Mouse (Mus musculus) cerebellum, adult 2 months (tissue): ENCODE results near the gene Gm28038. TPM values are rescaled to one million over a fixed set of nuclear protein-coding genes. Genes with fewer than 3 reads are reported as not detected.

ENCODE experiments used
- DNase-seq, 2 experiments: peaks; one replicate each; pipeline ENCODE4 v3.0.0; 2021
- H3K27ac ChIP-seq: fragments of 200-500 bp; 2 replicates; pipeline ENCODE4 v1.5.1; 2012; ENCODE audit warnings: low read length, control low read depth, inconsistent platforms; ENCODE audit not compliant: insufficient read depth
- H3K27me3 ChIP-seq: fragments of 200-500 bp; 2 replicates; pipeline ENCODE4 v1.6.1; 2012; ENCODE audit warnings: inconsistent platforms, mild to moderate bottlenecking, low read length, moderate library complexity; ENCODE audit not compliant: control insufficient read depth, insufficient read depth
- H3K4me1 ChIP-seq: fragments of 200-500 bp; 2 replicates; pipeline ENCODE4 v1.6.1; 2011; ENCODE audit warnings: low read length; ENCODE audit not compliant: control insufficient read depth, insufficient read depth
- H3K4me3 ChIP-seq: fragments of 200-500 bp; replicated peaks from 2 replicates; pipeline ENCODE3; 2011; ENCODE audit warnings: mild to moderate bottlenecking, low read depth, low read length, control low read depth; ENCODE audit not compliant: insufficient read depth
- CTCF ChIP-seq: fragments of 200-500 bp; IDR thresholded peaks from 2 replicates; pipeline ENCODE4 v1.5.1; 2011; ENCODE audit warnings: low read depth, mild to moderate bottlenecking, control low read depth, low read length, moderate library complexity, borderline replicate concordance; ENCODE audit not compliant: insufficient read depth
- POLR2A ChIP-seq: fragments of 200-500 bp; IDR thresholded peaks from 2 replicates; pipeline ENCODE4 v1.6.1; 2011; ENCODE audit warnings: low read length, control low read depth, borderline replicate concordance; ENCODE audit not compliant: insufficient read depth
- WGBS: fragments of 180-500 bp; shearing (Covaris S2); methylation state at CpG from one replicate; pipeline ENCODE4 v1.1.7; 2018; 5-methylcytosine and 5-hydroxymethylcytosine counted together
- polyA plus RNA-seq: library from polyadenylated mRNA; depleted of rRNA; stranded (reverse); fragments of >200 nt; gene quantifications from 2 replicates; pipeline ENCODE4 v1.2.3, GENCODE M21; 2012

Gene Gm28038
- polyA plus RNA-seq, 1 experiment = not detected

DNA sequence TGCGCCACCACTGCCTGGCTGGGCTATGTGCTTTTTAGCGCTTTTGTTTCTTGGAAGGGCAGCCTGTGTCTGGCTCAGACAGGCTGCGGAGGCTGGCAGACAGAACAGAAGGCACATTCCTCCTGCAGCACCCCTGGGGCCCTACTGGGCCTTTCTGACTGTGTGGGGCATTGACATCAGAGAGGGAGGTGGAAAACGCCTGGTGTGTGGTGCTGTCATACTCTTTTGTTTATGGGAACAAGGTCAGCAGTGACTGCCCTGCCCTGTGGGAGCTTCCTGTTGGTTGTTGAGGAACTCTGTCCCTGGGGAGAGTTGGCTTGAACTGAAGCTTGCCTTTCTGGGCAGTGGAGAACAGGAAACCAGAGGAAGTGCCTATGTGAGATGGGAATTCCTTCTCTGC, 38.3 kb upstream of the Gm28038 start:
- 1% methylated on average over 4 of the region's 4 CpGs for WGBS
- peak; percentile 78 to 90 for DNase-seq
- no peak overlapping the region for H3K4me3 ChIP-seq
- H3K27ac ChIP-seq = peak overlapping the region; percentile 60
- TF ChIP-seq CTCF (no peak), POLR2A (no peak)
- peaks cover 54% of the 10 kb centered on the region for H3K4me1 ChIP-seq
- no peaks in the 10 kb centered on the region for H3K27me3 ChIP-seq

- Histone ChIP-seq H3K4me3 (no peak overlapping the region), H3K27me3 (no peaks in the 10 kb centered on the region), H3K27ac (no peak overlapping the region), H3K4me1 (peaks cover 55% of the 10 kb centered on the region)
- DNase-seq = no peak
- 82% methylated on average over 4 of the region's 4 CpGs for WGBS
- TF ChIP-seq POLR2A (no peak), CTCF (no peak)
These were observed 37.5 kb upstream of the Gm28038 start for GRCm38 (mm10) chr2:30243391-30243790.

DNA sequence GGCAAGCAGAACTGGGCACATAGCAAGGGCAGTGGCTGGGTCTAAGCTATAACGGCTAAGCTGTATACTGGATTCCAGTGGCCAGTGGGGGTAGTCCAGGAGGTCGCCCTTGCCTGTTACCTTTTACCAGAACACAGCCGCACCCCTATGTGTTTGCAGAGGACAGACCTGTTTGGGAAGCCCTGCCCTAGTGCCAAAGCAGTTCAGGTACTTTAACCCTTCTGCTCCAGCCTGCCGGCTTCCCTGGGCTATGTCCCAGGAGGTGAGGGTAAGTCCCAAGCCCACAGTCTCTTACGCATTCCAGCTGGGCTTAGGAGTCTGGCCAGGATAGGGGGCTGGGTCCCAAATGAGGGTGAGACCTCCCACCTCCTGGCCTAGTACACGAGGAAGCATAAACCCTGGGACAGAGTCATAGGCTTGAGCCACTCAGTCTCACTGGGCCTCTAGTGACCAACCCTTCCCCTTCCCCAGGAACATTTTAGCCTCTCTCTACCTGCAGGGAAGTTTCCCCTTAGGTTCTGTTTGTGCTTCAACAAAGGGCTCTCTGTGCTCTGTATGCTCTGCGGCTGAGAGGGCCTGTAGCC, 36.2 kb upstream of the Gm28038 start:
- peaks cover 42% of the 10 kb centered on the region for H3K4me1 ChIP-seq
- DNase-seq = no peak
- 72% methylated on average over 7 of the region's 7 CpGs for WGBS

DNA sequence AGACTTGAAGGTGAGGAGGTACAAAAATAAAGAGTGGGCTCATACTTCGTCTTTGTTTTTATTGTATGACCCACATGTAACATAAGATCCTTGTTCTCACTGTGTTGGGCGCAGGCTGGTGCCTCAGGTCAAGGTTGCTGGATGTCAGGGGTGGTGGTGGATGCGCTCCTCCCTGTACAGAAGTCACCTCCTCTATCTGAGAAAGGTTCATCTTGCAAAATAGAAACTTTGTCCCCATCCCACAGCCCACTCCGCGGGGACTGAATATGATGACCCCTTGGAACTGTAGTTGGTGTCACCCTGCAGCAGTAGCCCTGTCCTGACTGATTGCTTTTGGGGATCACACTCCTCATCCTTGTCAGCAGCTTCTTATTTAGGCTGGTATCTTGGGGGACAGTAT, 33.8 kb upstream of the Gm28038 start:
- Histone ChIP-seq H3K27ac (no peak overlapping the region), H3K4me1 (peaks cover 47% of the 10 kb centered on the region)
- WGBS = 93% methylated on average over 5 of the region's 5 CpGs

More for the DNA sequence above, 36.2 kb upstream of the Gm28038 start:
- H3K27ac ChIP-seq = 0 out of 2 replicates have a peak overlapping the region, but pooled peaks have one; percentile 34
- no peak for TF ChIP-seq POLR2A
- TF ChIP-seq CTCF = no peak
- no peaks in the 10 kb centered on the region for H3K27me3 ChIP-seq
- H3K4me3 ChIP-seq = no peak overlapping the region

GRCm38 (mm10) chr2:30247681-30248080, 33.2 kb upstream of the Gm28038 start:
- no peak for TF ChIP-seq CTCF
- TF ChIP-seq POLR2A = no peak
- no peak overlapping the region for H3K4me3 ChIP-seq
- H3K27me3 ChIP-seq = no peaks in the 10 kb centered on the region
- no peak overlapping the region for H3K27ac ChIP-seq
- H3K4me1 ChIP-seq = peaks cover 49% of the 10 kb centered on the region
- DNase-seq = peak in 1 of 2 experiments; percentile 31
- WGBS = 33% methylated on average over 4 of the region's 4 CpGs

More for the DNA sequence above, 33.8 kb upstream of the Gm28038 start:
- H3K27me3 ChIP-seq = no peaks in the 10 kb centered on the region
- no peak overlapping the region for H3K4me3 ChIP-seq
- no peak for DNase-seq
- TF ChIP-seq POLR2A (no peak), CTCF (no peak)

- 51% methylated on average over 3 of the region's 3 CpGs for WGBS
- H3K4me3 ChIP-seq = no peak overlapping the region
- no peak overlapping the region for H3K27ac ChIP-seq
- no peak for TF ChIP-seq POLR2A
- TF ChIP-seq CTCF = no peak
- DNase-seq = no peak
- H3K27me3 ChIP-seq = no peaks in the 10 kb centered on the region
- H3K4me1 ChIP-seq = peaks cover 43% of the 10 kb centered on the region
These were observed 31.7 kb upstream of the Gm28038 start for GRCm38 (mm10) chr2:30249182-30249581.

- Histone ChIP-seq H3K27ac (peak overlapping the region; percentile 50; the same call in 1 of the 2 replicates), H3K27me3 (no peaks in the 10 kb centered on the region), H3K4me3 (no peak overlapping the region), H3K4me1 (peaks cover 36% of the 10 kb centered on the region)
- peak in 1 of 2 experiments; percentile 34 for DNase-seq
- TF ChIP-seq POLR2A (no peak), CTCF (no peak)
- 26% methylated on average over 10 of the region's 10 CpGs for WGBS
These were observed 30.4 kb upstream of the Gm28038 start for GRCm38 (mm10) chr2:30250166-30251128.
